Mouse (Mus musculus) heart, postnatal 0 days (tissue): ENCODE results near the gene Raly. TPM values are rescaled to one million over a fixed set of nuclear protein-coding genes. Genes with fewer than 3 reads are reported as not detected.

Experiments
- ATAC-seq: fragments of 200-750 bp; cut with Nextera tagmentation; 2 replicates; pipeline ENCODE4 v1.8.0; 2017; ENCODE audit warnings: low read depth, moderate number of reproducible peaks, moderate library complexity; ENCODE audit not compliant: insufficient read depth
- DNase-seq: peaks from one replicate; pipeline ENCODE4 v3.0.0-alpha.2; 2016; ENCODE audit warnings: low spot score
- H3K27ac ChIP-seq: fragments of 300-500 bp; sonication (generic); 2 replicates; pipeline ENCODE4 v1.5.1; 2014; ENCODE audit warnings: low read depth, mild to moderate bottlenecking
- H3K27me3 ChIP-seq: fragments of 300-500 bp; sonication (generic); 2 replicates; pipeline ENCODE4 v1.6.1; 2014; ENCODE audit warnings: low read length, mixed read lengths; ENCODE audit not compliant: control insufficient read depth, insufficient read depth
- H3K36me3 ChIP-seq: fragments of 300-500 bp; sonication (generic); replicated peaks from 2 replicates; pipeline ENCODE4 v1.6.1; 2014; ENCODE audit warnings: low read length, mixed read lengths; ENCODE audit not compliant: control insufficient read depth, insufficient read depth
- H3K4me1 ChIP-seq: fragments of 300-500 bp; sonication (generic); 2 replicates; pipeline ENCODE4 v1.6.1; 2014; ENCODE audit warnings: antibody characterized with exemption; ENCODE audit not compliant: control insufficient read depth, insufficient read depth
- H3K4me2 ChIP-seq: fragments of 300-500 bp; sonication (generic); 2 replicates; pipeline ENCODE4 v1.6.1; 2014; ENCODE audit warnings: low read depth, mild to moderate bottlenecking, low read length, moderate library complexity
- H3K4me3 ChIP-seq: fragments of 300-500 bp; sonication (generic); 2 replicates; pipeline ENCODE4 v1.5.1; 2014; ENCODE audit warnings: low read depth, low read length
- H3K9ac ChIP-seq: fragments of 300-500 bp; sonication (generic); replicated peaks from 2 replicates; pipeline ENCODE4 v1.6.1; 2014; ENCODE audit warnings: low read depth, low read length, mixed read lengths
- H3K9me3 ChIP-seq: fragments of 300-500 bp; sonication (generic); replicated peaks from 2 replicates; pipeline ENCODE4 v1.6.1; 2016; ENCODE audit warnings: low read length; ENCODE audit not compliant: control insufficient read depth
- CTCF ChIP-seq: IDR thresholded peaks from 2 replicates; pipeline ENCODE4 v1.5.1; 2016; ENCODE audit warnings: antibody characterized with exemption, control low read depth, low read depth
- EP300 ChIP-seq: IDR thresholded peaks from 2 replicates; pipeline ENCODE4 v1.6.1; 2016; ENCODE audit warnings: antibody characterized with exemption, low read depth
- WGBS: fragments of 180-500 bp; shearing (Covaris S2); extraction: QIAGEN DNeasy Blood & Tissue Kit; methylation state at CpG from one replicate; pipeline ENCODE4 v1.1.7; 2014; 5-methylcytosine and 5-hydroxymethylcytosine counted together
- polyA plus RNA-seq: library from polyadenylated mRNA; unstranded; fragments of >200 nt; fragmentation: Nextera tagmentation; extraction: Ambion mirVana; gene quantifications from 2 replicates; pipeline ENCODE4 v1.2.1, GENCODE M21; 2015
- total RNA-seq: library from RNA; depleted of rRNA; stranded (reverse); fragments of >200 nt; gene quantifications from 2 replicates; pipeline ENCODE4 v1.2.3, GENCODE M21; 2014; ENCODE audit warnings: low replicate concordance

The Raly gene
- total and polyA plus RNA-seq, 2 experiments from 2014 or later = 21.7 to 266 TPM

GRCm38 (mm10) chr2:154810821-154811220 lies 19.9 kb downstream of the Raly start:
- no peak overlapping the region for H3K4me2 ChIP-seq
- DNase-seq = no peak
- no peak for ATAC-seq
- H3K9me3 ChIP-seq = no peaks in the 10 kb centered on the region
- H3K36me3 ChIP-seq = no peaks in the 10 kb centered on the region
- H3K9ac ChIP-seq = no peak overlapping the region
- H3K27ac ChIP-seq = no peak overlapping the region
- H3K4me3 ChIP-seq = no peak overlapping the region
- no peaks in the 10 kb centered on the region for H3K27me3 ChIP-seq
- peaks cover 33% of the 10 kb centered on the region for H3K4me1 ChIP-seq
- 75% methylated on average over 1 of the region's 1 CpGs for WGBS
- no peak for TF ChIP-seq EP300
- no peak for TF ChIP-seq CTCF

- Histone ChIP-seq H3K27me3 (no peaks in the 10 kb centered on the region), H3K9ac (no peak overlapping the region), H3K4me2 (no peak overlapping the region), H3K4me1 (peaks cover 43% of the 10 kb centered on the region), H3K36me3 (no peaks in the 10 kb centered on the region), H3K4me3 (no peak overlapping the region), H3K27ac (no peak overlapping the region), H3K9me3 (no peaks in the 10 kb centered on the region)
- ATAC-seq (no peak), DNase-seq (no peak)
- TF ChIP-seq EP300 (no peak), CTCF (no peak)
- WGBS = 86% methylated on average over 2 of the region's 2 CpGs
These were observed 22.5 kb downstream of the Raly start for GRCm38 (mm10) chr2:154813426-154813825.

- TF ChIP-seq CTCF = no peak
- TF ChIP-seq EP300 = no peak
- no peak for DNase-seq
- WGBS = 54% methylated on average over 3 of the region's 3 CpGs
- Histone ChIP-seq H3K27me3 (no peaks in the 10 kb centered on the region), H3K9ac (no peak overlapping the region), H3K4me1 (peaks cover 54% of the 10 kb centered on the region), H3K4me3 (no peak overlapping the region), H3K27ac (no peak overlapping the region), H3K4me2 (no peak overlapping the region), H3K36me3 (no peaks in the 10 kb centered on the region), H3K9me3 (no peaks in the 10 kb centered on the region)
- ATAC-seq = no peak
These were observed 26.2 kb downstream of the Raly start for GRCm38 (mm10) chr2:154817089-154817488.

DNA sequence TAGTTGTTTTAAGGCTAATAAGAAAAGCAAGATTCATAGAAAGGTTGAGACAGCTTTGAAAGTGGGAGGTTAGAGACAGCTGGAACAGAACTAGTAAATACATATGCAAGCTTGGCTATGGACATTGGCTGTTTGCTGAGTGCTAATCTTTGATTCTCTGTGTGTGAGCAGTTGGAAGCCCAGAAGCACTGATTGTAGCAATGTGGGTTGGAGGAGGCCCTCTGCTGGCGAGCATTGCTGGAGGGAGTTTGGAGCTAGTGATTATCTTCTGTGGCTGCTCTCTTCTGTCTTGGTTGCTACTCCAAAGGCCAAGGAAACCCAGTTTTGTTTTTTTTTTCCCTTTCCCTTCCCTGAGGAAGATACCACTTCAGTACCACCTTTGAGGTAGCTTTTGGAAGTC lies 26.9 kb downstream of the Raly start:
- H3K27ac ChIP-seq = peak overlapping the region; percentile 57; the same call in 1 of the 2 replicates
- H3K36me3 ChIP-seq = no peaks in the 10 kb centered on the region; the same call in 1 of the 2 replicates
- peaks cover 55% of the 10 kb centered on the region for H3K4me1 ChIP-seq
- H3K4me3 ChIP-seq = no peak overlapping the region
- H3K9me3 ChIP-seq = no peaks in the 10 kb centered on the region
- peak; percentile 53 for TF ChIP-seq CTCF
- TF ChIP-seq EP300 = no peak
- ATAC-seq (no peak), DNase-seq (peak; percentile 32)
- H3K9ac ChIP-seq = no peak overlapping the region
- no peak overlapping the region for H3K4me2 ChIP-seq
- WGBS = 24% methylated on average over 1 of the region's 1 CpGs
- no peaks in the 10 kb centered on the region for H3K27me3 ChIP-seq

- no peak for DNase-seq
- 37% methylated on average over 1 of the region's 1 CpGs for WGBS
- H3K27ac ChIP-seq = peak overlapping the region; percentile 47; the same call in 1 of the 2 replicates
These were observed 27.7 kb downstream of the Raly start for GRCm38 (mm10) chr2:154818599-154818998.

GRCm38 (mm10) chr2:154820346-154820745 lies 29.4 kb downstream of the Raly start:
- no peak for DNase-seq
- no peak for ATAC-seq
- Histone ChIP-seq H3K9ac (no peak overlapping the region), H3K4me2 (no peak overlapping the region), H3K27me3 (no peaks in the 10 kb centered on the region), H3K36me3 (no peaks in the 10 kb centered on the region; the same call in 1 of the 2 replicates), H3K4me3 (no peak overlapping the region), H3K27ac (peak overlapping the region; percentile 40; the same call in 1 of the 2 replicates), H3K9me3 (no peaks in the 10 kb centered on the region), H3K4me1 (peaks cover 55% of the 10 kb centered on the region)
- WGBS = 39% methylated on average over 1 of the region's 1 CpGs
- TF ChIP-seq EP300 = no peak
- no peak for TF ChIP-seq CTCF

More at GRCm38 (mm10) chr2:154818599-154818998, 27.7 kb downstream of the Raly start:
- Histone ChIP-seq H3K4me1 (peaks cover 55% of the 10 kb centered on the region), H3K9me3 (no peaks in the 10 kb centered on the region), H3K4me2 (no peak overlapping the region), H3K4me3 (no peak overlapping the region), H3K27me3 (no peaks in the 10 kb centered on the region), H3K9ac (no peak overlapping the region), H3K36me3 (no peaks in the 10 kb centered on the region; the same call in 1 of the 2 replicates)
- TF ChIP-seq EP300 = no peak
- TF ChIP-seq CTCF = no peak
- ATAC-seq = no peak
